Mouse (Mus musculus) c-Kit-positive CD71-positive TER-119-positive erythroid progenitor cells, embryonic 14.5 days (primary cell): ENCODE data around the gene AA467197.

Experiments
- DNase-seq: peaks from one replicate; pipeline ENCODE4 v3.0.0-alpha.2; 2013; ENCODE audit warnings: low spot score

Gene AA467197

GRCm38 (mm10) chr2:122636686-122637085 lies at the start of gene AA467197:
TSS of gene AA467197 (plus strand) at chr2:122636986.
- no peak for DNase-seq

- no peak for DNase-seq
These were observed 48.8 kb upstream of the AA467197 start for GRCm38 (mm10) chr2:122587861-122588519.

DNA sequence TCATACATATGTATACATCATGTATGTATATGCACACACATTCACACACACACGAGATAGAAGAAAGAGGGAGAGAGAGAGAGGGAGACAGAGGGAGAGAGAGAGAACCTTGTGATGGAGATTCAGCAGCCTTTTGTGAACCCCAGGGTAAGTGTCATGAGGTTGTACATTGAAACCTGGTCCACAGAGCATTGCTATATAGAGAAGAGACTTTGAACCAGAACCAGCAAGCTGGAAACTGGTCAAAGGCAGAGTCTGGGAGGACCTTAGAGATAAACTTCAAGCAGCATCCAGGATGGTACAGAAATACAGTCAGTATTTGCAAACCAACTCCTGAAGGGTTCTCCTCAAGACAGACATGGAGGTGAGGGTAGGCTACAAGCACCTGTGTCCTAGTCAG lies 46.4 kb upstream of the AA467197 start:
- DNase-seq = no peak

DNA sequence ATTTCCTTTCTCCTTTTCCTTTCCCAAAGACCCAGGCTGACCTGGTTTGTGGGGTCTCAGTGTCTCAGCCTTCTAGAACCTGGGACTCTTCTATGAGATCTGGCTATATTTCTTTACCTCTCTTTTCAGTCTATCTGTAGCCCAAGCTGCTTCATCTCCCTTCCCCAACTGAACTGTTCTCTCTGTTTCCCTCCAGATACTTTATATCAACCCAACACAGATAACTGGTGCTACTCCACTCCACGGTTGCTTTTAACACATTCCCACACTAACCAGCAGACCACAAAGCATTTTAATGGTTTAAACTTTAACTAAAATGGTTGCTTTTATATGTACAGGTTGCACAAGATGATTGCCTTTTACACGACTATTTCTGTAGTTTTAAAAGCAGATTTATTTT lies 45.6 kb upstream of the AA467197 start:
- DNase-seq = no peak

- DNase-seq = no peak
These were observed 41.3 kb upstream of the AA467197 start for GRCm38 (mm10) chr2:122595461-122595860.

DNA sequence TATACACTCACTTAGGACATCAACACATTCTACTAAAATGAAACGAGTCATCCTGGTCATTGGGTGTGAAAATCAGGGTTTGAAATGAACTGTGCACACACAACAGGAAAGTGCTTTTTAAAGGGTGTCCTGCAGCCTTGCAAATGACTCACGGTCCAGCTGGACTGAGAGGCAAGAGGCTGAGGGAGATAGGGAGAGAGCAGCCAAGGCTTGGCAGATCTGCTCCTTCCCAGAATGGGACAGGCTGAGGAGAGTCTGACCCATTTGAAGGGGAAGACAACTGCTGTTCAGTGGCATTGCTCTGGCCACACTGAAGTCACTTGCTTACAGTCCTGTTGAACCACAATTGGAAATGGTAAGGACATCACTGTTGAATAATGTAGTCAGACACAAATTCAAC lies 37.0 kb upstream of the AA467197 start:
- no peak for DNase-seq

- no peak for DNase-seq
These were observed 35.4 kb upstream of the AA467197 start for GRCm38 (mm10) chr2:122601354-122601753.

GRCm38 (mm10) chr2:122605829-122606228 lies 31.0 kb upstream of the AA467197 start:
- no peak for DNase-seq

DNA sequence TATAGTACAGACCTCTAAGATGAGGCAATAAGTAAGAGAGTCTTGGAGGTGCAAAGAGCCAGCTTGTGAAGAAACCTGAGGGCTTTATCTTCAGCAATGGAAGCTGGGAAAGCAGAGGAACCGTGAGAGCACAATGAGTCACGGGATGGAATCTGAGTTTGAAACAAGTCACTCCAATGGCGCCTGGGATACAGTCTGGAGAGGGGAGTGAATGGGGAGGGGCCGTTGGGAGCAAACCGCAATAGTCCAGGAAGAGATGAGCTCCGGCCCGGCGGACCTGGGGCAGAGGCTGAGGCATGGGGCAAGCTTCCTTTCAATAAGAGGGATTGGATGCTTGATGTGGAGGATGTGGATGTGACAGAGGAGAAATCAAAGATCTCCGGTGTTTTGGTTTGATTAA lies 28.0 kb upstream of the AA467197 start:
- no peak for DNase-seq

- DNase-seq = peak; percentile 29
These were observed 25.8 kb upstream of the AA467197 start, which contains the start of gene Gatm for GRCm38 (mm10) chr2:122610746-122611653. TSS of gene Gatm (minus strand) at chr2:122611303.

GRCm38 (mm10) chr2:122611654-122611973 lies 25.2 kb upstream of the AA467197 start:
- DNase-seq = no peak

- no peak for DNase-seq
These were observed 20.5 kb upstream of the AA467197 start for GRCm38 (mm10) chr2:122616237-122616636.

- no peak for DNase-seq
These were observed 19.0 kb upstream of the AA467197 start for GRCm38 (mm10) chr2:122617792-122618191.

GRCm38 (mm10) chr2:122618719-122619118 lies 18.1 kb upstream of the AA467197 start:
- DNase-seq = no peak

- no peak for DNase-seq
These were observed 15.3 kb upstream of the AA467197 start for GRCm38 (mm10) chr2:122621337-122622110.

GRCm38 (mm10) chr2:122625930-122626329 lies 10.9 kb upstream of the AA467197 start:
- DNase-seq = no peak

- peak; percentile 38 for DNase-seq
These were observed 7.8 kb upstream of the AA467197 start for GRCm38 (mm10) chr2:122628976-122629375.

GRCm38 (mm10) chr2:122629871-122630270 lies 6.9 kb upstream of the AA467197 start:
- no peak for DNase-seq

GRCm38 (mm10) chr2:122630465-122631225 lies 6.1 kb upstream of the AA467197 start:
- DNase-seq = peak; percentile 73

- DNase-seq = peak; percentile 21
These were observed 5.5 kb upstream of the AA467197 start for GRCm38 (mm10) chr2:122631226-122631801.

DNA sequence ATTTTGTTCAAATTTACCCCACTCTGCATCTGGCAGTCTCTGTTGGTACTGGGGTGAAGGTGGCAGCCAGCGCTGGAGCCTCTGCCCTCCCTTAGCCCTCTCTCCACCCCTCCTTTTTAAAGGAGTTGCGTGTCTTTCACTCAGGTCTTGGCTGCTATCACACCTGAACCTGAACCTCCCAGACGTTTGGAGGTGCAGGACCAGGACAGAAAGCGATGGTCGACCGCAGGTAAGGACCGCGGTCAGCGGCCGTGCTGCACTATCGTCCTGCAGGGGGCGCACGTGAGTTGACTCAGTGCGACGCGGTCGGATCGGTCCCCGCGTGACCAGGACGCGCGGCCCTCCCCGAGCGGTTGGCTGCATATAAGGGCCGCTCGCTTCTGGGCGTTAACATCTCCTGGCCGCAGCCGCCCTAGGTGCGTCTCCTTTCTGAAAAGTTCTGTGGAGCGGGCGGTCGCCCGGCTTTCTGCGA lies 776 bp downstream of the AA467197 start:
- peak; percentile 32 for DNase-seq
